Mouse (Mus musculus) left cerebral cortex, postnatal 36 days (tissue): ENCODE results near the gene AI854703. TPM values are rescaled to one million over a fixed set of nuclear protein-coding genes. Genes with fewer than 3 reads are reported as not detected.

Experiments used
- DNase-seq, 2 experiments: peaks; one replicate each; pipeline ENCODE4 v3.0.0; 2021 to 2022; ENCODE audit warnings: low spot score in 2 of 2, mixed read lengths in 1 of 2
- intact Hi-C: fragments of 180-260 bp; cut with DNase I; formaldehyde crosslinking; loops from one replicate; pipeline ENCODE4 v1.15.1; 2025
- total RNA-seq, 2 experiments: library from RNA; stranded (reverse); gene quantifications; 2 replicates each; pipeline ENCODE4 v1.2.3; 2021

AI854703 gene
- 10 to 100 TPM; 15.9 to 18.0 TPM for total RNA-seq

GRCm38 (mm10) chr6:48626464-48626863 lies at the start of gene AI854703:
Gene AI854703, plus strand, starts transcription at chr6:48626764.
- intact Hi-C loops: loop anchor here (5.0 kb wide), 2 partner anchors 34 to 74 kb away; partner anchors contain the start of genes Gm44965, Lrrc61 and Repin1

GRCm38 (mm10) chr6:48578736-48579135 lies 47.8 kb upstream of the AI854703 start:
- intact Hi-C loops: no loop called here
- DNase-seq: no peak

More at GRCm38 (mm10) chr6:48626464-48626863, at the start of gene AI854703:
- DNase-seq: no peak

- no peak for DNase-seq
- intact Hi-C loops: no loop called here
These were observed 47.3 kb upstream of the AI854703 start for GRCm38 (mm10) chr6:48579215-48579648.

GRCm38 (mm10) chr6:48581257-48581656 lies 45.3 kb upstream of the AI854703 start:
- no peak for DNase-seq
- intact Hi-C loops: loop anchor here (5.0 kb wide), 1 partner anchor 61 kb away; no protein-coding TSS in a partner anchor

- DNase-seq: no peak
- intact Hi-C loops: loop anchor here (5.0 kb wide), 1 partner anchor 60 kb away; no protein-coding TSS in a partner anchor
These were observed 44.5 kb upstream of the AI854703 start for GRCm38 (mm10) chr6:48582037-48582436.

GRCm38 (mm10) chr6:48589194-48589750 lies 37.3 kb upstream of the AI854703 start, which contains the start of gene Gm45021:
Gene Gm45021, plus strand, starts transcription at chr6:48589610.
- intact Hi-C loops: no loop called here
- no peak for DNase-seq

GRCm38 (mm10) chr6:48591221-48591845 lies 35.2 kb upstream of the AI854703 start:
- no peak for DNase-seq
- intact Hi-C loops: loop anchor here (5.0 kb wide), 1 partner anchor 36 kb away; the partner anchor contains the start of gene AI854703

- intact Hi-C loops: loop anchor here (2.0 to 5.0 kb wide), 2 partner anchors 35 to 37 kb away; partner anchors contain the start of genes AI854703 and Lrrc61
- no peak for DNase-seq
These were observed 34.7 kb upstream of the AI854703 start for GRCm38 (mm10) chr6:48591871-48592270.

- intact Hi-C loops: loop anchor here (1.0 to 5.0 kb wide), 3 partner anchors 9 to 39 kb away; partner anchors contain the start of genes AI854703, Lrrc61 and Zfp775
- DNase-seq: peak; percentile 94 to 96
These were observed 33.2 kb upstream of the AI854703 start, which contains the start of the genes Repin1 and Gm44965 for GRCm38 (mm10) chr6:48593158-48594042. Gene Repin1, plus strand, starts transcription at chr6:48593883. Gene Gm44965, plus strand, starts transcription at chr6:48593941.

- DNase-seq: no peak
- intact Hi-C loops: loop anchor here (5.0 kb wide), 1 partner anchor 33 kb away; the partner anchor contains the start of gene AI854703
These were observed 32.4 kb upstream of the AI854703 start for GRCm38 (mm10) chr6:48594043-48594738.

- DNase-seq: peak in 1 of 2 experiments; percentile 39
- intact Hi-C loops: no loop called here
These were observed 31.3 kb upstream of the AI854703 start for GRCm38 (mm10) chr6:48595278-48595677.

- DNase-seq: no peak
- intact Hi-C loops: no loop called here
These were observed 29.9 kb upstream of the AI854703 start for GRCm38 (mm10) chr6:48596545-48597232.

GRCm38 (mm10) chr6:48597233-48597625 lies 29.3 kb upstream of the AI854703 start:
- DNase-seq: no peak
- intact Hi-C loops: no loop called here

- no peak for DNase-seq
- intact Hi-C loops: no loop called here
These were observed 26.0 kb upstream of the AI854703 start for GRCm38 (mm10) chr6:48600594-48600993.

GRCm38 (mm10) chr6:48601271-48602079 lies 25.1 kb upstream of the AI854703 start, which contains the start of gene Zfp775:
Gene Zfp775, plus strand, starts transcription at chr6:48602063.
- DNase-seq: peak; percentile 94 to 96
- intact Hi-C loops: loop anchor here (1.0 kb wide), 1 partner anchor 8 kb away; the partner anchor contains the start of genes Gm44965 and Repin1

GRCm38 (mm10) chr6:48602080-48602741 lies 24.4 kb upstream of the AI854703 start:
- DNase-seq: peak; percentile 60 to 62

GRCm38 (mm10) chr6:48608124-48608523 lies 18.4 kb upstream of the AI854703 start:
- no peak for DNase-seq
- intact Hi-C loops: no loop called here

More at GRCm38 (mm10) chr6:48602080-48602741, 24.4 kb upstream of the AI854703 start:
- intact Hi-C loops: loop anchor here (1.0 kb wide), 1 partner anchor 9 kb away; the partner anchor contains the start of genes Gm44965 and Repin1
